Mouse (Mus musculus) kidney, postnatal 14 days (tissue): ENCODE data around the gene Isl1.

ENCODE experiments used
- DNase-seq: peaks from one replicate; pipeline ENCODE4 v3.0.0; 2022; ENCODE audit warnings: mixed read lengths

The Isl1 gene

GRCm38 (mm10) chr13:116294151-116294461 lies 15.4 kb downstream of the Isl1 start:
- DNase-seq = no peak

- no peak for DNase-seq
Observed at GRCm38 (mm10) chr13:116293301-116294150, 16.0 kb downstream of the Isl1 start.

DNA sequence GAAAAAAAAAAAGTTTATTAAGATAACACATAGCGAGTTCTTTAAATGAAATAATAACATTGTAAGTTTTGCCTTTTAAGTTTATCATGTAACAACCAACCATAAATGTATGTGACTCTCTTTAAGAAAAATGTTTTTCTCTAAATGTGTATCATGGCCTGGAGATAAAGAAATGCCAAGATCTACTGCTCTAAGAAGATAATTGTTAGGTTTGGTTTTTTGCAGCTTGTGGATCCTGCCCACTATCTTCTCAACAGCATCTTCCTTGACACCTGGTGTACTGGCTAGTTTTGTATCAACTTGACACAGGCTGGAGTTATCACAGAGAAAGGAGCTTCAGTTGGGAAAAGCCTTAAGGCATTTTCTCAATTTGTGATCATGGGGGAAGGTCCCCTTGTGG lies 19.8 kb downstream of the Isl1 start:
- DNase-seq = no peak

DNA sequence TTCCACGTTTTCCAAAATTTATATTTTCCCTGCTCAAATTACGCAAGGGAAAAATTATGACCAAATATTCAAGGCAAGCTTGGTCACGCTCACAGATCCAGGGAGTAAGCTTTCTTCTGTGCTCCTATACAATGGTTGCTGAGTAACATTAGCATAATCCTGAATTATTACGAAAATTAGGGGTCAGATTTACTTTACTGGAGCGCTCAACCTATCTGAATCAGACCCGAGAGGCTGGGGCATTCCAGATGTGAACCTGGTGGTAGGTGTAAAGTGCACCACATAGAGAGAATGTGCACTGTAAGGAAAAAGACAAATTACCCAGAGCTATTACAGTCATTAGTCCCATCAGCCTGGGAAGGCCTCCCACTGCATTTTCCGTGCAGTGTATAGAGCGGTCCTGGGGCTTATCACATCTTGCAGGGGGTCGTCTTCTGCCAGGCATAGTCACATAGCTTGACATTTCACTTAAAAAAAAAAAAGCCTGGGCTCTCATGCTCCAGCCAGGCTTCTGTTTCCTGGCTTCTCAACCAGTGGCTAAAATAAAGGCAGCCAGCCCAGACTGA lies 30.2 kb downstream of the Isl1 start:
- no peak for DNase-seq
